10 mouse cellular contexts compared by ENCODE assay signal in the genomic region with DNA sequence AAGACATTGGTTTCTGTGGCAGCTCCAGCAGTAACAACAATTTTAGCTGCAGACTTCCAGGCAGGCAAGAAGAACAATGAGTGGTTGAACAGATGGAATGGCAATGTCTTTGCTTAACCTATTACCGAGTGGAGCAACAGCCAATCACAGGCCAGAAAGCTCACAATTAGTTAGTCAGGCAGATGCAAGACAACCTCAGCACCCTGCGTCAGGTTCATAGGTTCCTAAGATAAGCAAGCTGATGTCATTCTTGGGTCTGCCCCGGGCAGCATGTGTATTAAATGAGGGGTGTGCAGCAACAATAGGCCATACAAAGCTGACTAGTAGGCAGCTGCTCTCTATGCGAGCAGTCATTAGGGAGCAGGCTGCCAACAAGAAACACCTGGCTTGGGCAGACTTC. TPM values are rescaled to one million over a fixed set of nuclear protein-coding genes. Genes with fewer than 3 reads are reported as not detected.
DNase-seq lines count a peak whose midpoint lies in the region; ATAC-seq and TF ChIP-seq lines count a peak whose summit lies in the region.
"Had no signal": no experiment of that assay in that cellular context is flagged by ENCODE, and none has a peak within 500 bp of the region (broad histone marks: within the 10 kb centered on the region; RNA-seq: fewer than 3 reads in every experiment).

No protein-coding gene starts in this region.

- intact Hi-C loops in gastrocnemius, postnatal 14 days (cut with DNase I; ENCODE audit: low total_unique reads), result no loop called here

- 0 out of 2 replicates have a peak overlapping the region, but pooled peaks have one; percentile 7 for H3K4me3 ChIP-seq in embryonic facial prominence, embryonic 12.5 days
- H3K4me3 ChIP-seq in hindbrain, embryonic 13.5 days, result peak overlapping the region; percentile 41
- H3K4me3 ChIP-seq in midbrain, postnatal 0 days (ENCODE audit: low read depth, low read length), result peak overlapping the region; percentile 20; the same call in 1 of the 2 replicates
- H3K4me3 ChIP-seq: liver, embryonic 13.5 days had no signal

- ATAC-seq in embryonic facial prominence, embryonic 12.5 days (ENCODE audit: insufficient number of reproducible peaks, insufficient read depth, low FRiP score, low TSS enrichment), result peak; percentile 67; the same call in 1 of the 2 replicates
- ATAC-seq in hindbrain, embryonic 13.5 days (ENCODE audit: low FRiP score), result peak; percentile 81
- 0 out of 2 replicates have a peak, but pooled peaks have one; percentile 49 for ATAC-seq in midbrain, postnatal 0 days (ENCODE audit: low FRiP score)

- peaks cover 11% of the 10 kb centered on the region for H3K4me1 ChIP-seq in embryonic facial prominence, embryonic 12.5 days
- H3K4me1 ChIP-seq in hindbrain, embryonic 13.5 days (replicated peaks), result peaks cover 56% of the 10 kb centered on the region
- peaks cover 13% of the 10 kb centered on the region; the same call in 1 of the 2 replicates for H3K4me1 ChIP-seq in midbrain, postnatal 0 days (ENCODE audit: insufficient read depth, low read length)
- H3K4me1 ChIP-seq: liver, embryonic 13.5 days had no signal

- H3K4me2 ChIP-seq in embryonic facial prominence, embryonic 12.5 days (replicated peaks), result 0 out of 2 replicates have a peak overlapping the region, but pooled peaks have one; percentile 2
- peak overlapping the region; percentile 57 for H3K4me2 ChIP-seq in hindbrain, embryonic 13.5 days
- peak overlapping the region; percentile 34 for H3K4me2 ChIP-seq in midbrain, postnatal 0 days (ENCODE audit: low read depth, low read length, poor library complexity, severe bottlenecking)
- H3K4me2 ChIP-seq: liver, embryonic 13.5 days had no signal

- 0 out of 2 replicates have a peak overlapping the region, but pooled peaks have one; percentile 3 for H3K27ac ChIP-seq in embryonic facial prominence, embryonic 12.5 days
- H3K27ac ChIP-seq in hindbrain, embryonic 13.5 days, result peak overlapping the region; percentile 80
- H3K27ac ChIP-seq in midbrain, postnatal 0 days (ENCODE audit: low read depth, low read length), result peak overlapping the region; percentile 43; the same call in 1 of the 2 replicates
- H3K27ac ChIP-seq: liver, embryonic 13.5 days had no signal

- DNase-seq in gastrocnemius, postnatal 25 days, result peak; percentile 24
- no peak for DNase-seq in gastrocnemius, postnatal 14 days
- peak; percentile 52 for DNase-seq in midbrain, postnatal 0 days (ENCODE audit: low spot score)
- DNase-seq in ovary, postnatal 14 days (ENCODE audit: low spot score), result no peak
- DNase-seq in adrenal gland, adult 2 months, result no peak
- no peak for DNase-seq in lung, postnatal 25 days (ENCODE audit: low spot score)
- DNase-seq: liver, embryonic 13.5 days; right cerebral cortex, adult 18-20 months had no signal

- no peak for TF ChIP-seq CTCF in midbrain, postnatal 0 days (IDR thresholded peaks at IDR 0.05)

- H3K27me3 ChIP-seq in embryonic facial prominence, embryonic 12.5 days, result no peaks in the 10 kb centered on the region
- H3K27me3 ChIP-seq in hindbrain, embryonic 13.5 days, result no peaks in the 10 kb centered on the region
- no peaks in the 10 kb centered on the region for H3K27me3 ChIP-seq in midbrain, postnatal 0 days (ENCODE audit: insufficient read depth, low read length)
- H3K27me3 ChIP-seq: liver, embryonic 13.5 days had no signal

- WGBS in embryonic facial prominence, embryonic 12.5 days, result 22% methylated on average over 4 of the region's 4 CpGs
- 15% methylated on average over 4 of the region's 4 CpGs for WGBS in hindbrain, embryonic 13.5 days
- WGBS in midbrain, postnatal 0 days, result 15% methylated on average over 4 of the region's 4 CpGs

- no peaks in the 10 kb centered on the region for H3K36me3 ChIP-seq in embryonic facial prominence, embryonic 12.5 days
- no peaks in the 10 kb centered on the region for H3K36me3 ChIP-seq in hindbrain, embryonic 13.5 days
- H3K36me3 ChIP-seq in midbrain, postnatal 0 days (ENCODE audit: insufficient read depth, low read length), result no peaks in the 10 kb centered on the region
- H3K36me3 ChIP-seq: liver, embryonic 13.5 days had no signal

- H3K9me3 ChIP-seq in embryonic facial prominence, embryonic 12.5 days, result no peaks in the 10 kb centered on the region
- no peaks in the 10 kb centered on the region for H3K9me3 ChIP-seq in hindbrain, embryonic 13.5 days
- H3K9me3 ChIP-seq in midbrain, postnatal 0 days (ENCODE audit: low read length), result no peaks in the 10 kb centered on the region
- H3K9me3 ChIP-seq: liver, embryonic 13.5 days had no signal

- H3K9ac ChIP-seq in embryonic facial prominence, embryonic 12.5 days, result no peak overlapping the region
- peak overlapping the region; percentile 63 for H3K9ac ChIP-seq in hindbrain, embryonic 13.5 days
- H3K9ac ChIP-seq in midbrain, postnatal 0 days (replicated peaks; ENCODE audit: low read length, poor library complexity, severe bottlenecking), result 0 out of 2 replicates have a peak overlapping the region, but pooled peaks have one; percentile 9
- H3K9ac ChIP-seq: liver, embryonic 13.5 days had no signal

RNA-seq across cellular contexts. Expression of gene Zc3h12c, which starts 19.1 kb away (rescaled TPM):
- 1 to 10 TPM; 5.7 to 6.8 TPM for total RNA-seq in gastrocnemius, postnatal 25 days (2021)
- total RNA-seq in gastrocnemius, postnatal 14 days (2021), result 1 to 10 TPM; 5.7 to 6.4 TPM
- polyA plus RNA-seq in embryonic facial prominence, embryonic 12.5 days (2016; fragmentation: Nextera tagmentation; extraction: Ambion mirVana), result 3.8 and 3.9 TPM in 2 replicates
- 6.1 and 6.5 TPM in 2 replicates for polyA plus RNA-seq in hindbrain, embryonic 13.5 days (2015; fragmentation: Nextera tagmentation; extraction: Ambion mirVana)
- total RNA-seq in midbrain, postnatal 0 days (2014; rRNA removed), result 13.4 and 15.1 TPM in 2 replicates
- 2.6 and 3.4 TPM in 2 replicates for polyA plus RNA-seq in midbrain, postnatal 0 days (2015; fragmentation: Nextera tagmentation; extraction: Ambion mirVana)
- 10 to 100 TPM; 19.2 to 23.6 TPM for total RNA-seq in adrenal gland, adult 2 months (2021)
- 2.8 and 3.3 TPM in 2 replicates for polyA plus RNA-seq in adrenal gland, adult 2 months (2012; rRNA removed)

Comparison
In these comparisons a context has a peak if more than half of its experiments do, and no peak if none do; other contexts are left out.
1. DNase-seq: peak in gastrocnemius, postnatal 25 days (single experiment) and midbrain, postnatal 0 days (single experiment); none in gastrocnemius, postnatal 14 days (single experiment), ovary, postnatal 14 days (single experiment), adrenal gland, adult 2 months (single experiment) and lung, postnatal 25 days (single experiment).
2. H3K27ac ChIP-seq: peak in every context shown above with its lines; median percentile 80 in hindbrain, embryonic 13.5 days; 43 in midbrain, postnatal 0 days; 3 in embryonic facial prominence, embryonic 12.5 days.
3. H3K4me2 ChIP-seq: peak in every context shown above with its lines; median percentile 57 in hindbrain, embryonic 13.5 days; 34 in midbrain, postnatal 0 days; 2 in embryonic facial prominence, embryonic 12.5 days.
4. Peak in every context shown above with its lines, with median percentiles within 50 percentile points of each other: ATAC-seq and H3K4me3 ChIP-seq.